Mouse (Mus musculus) myocyte (in vitro differentiated cells): ENCODE measurements around the gene Tox2. TPM values are rescaled to one million over a fixed set of nuclear protein-coding genes. Genes with fewer than 3 reads are reported as not detected.
A peak's percentile ranks its signal among the peaks of the same experiment; 100 is the strongest.

ENCODE experiments used
- H3K27me3 ChIP-seq: one replicate; pipeline ENCODE4 v1.6.1; 2011; ENCODE audit not compliant: control insufficient read depth, insufficient read depth, insufficient read length
- H3K36me3 ChIP-seq: one replicate; pipeline ENCODE4 v1.6.1; 2011; ENCODE audit not compliant: control insufficient read depth, insufficient read depth
- H3K4me2 ChIP-seq: one replicate; pipeline ENCODE4 v1.6.1; 2011; ENCODE audit warnings: low read depth, control low read depth
- H3K4me3 ChIP-seq: one replicate; pipeline ENCODE4 v1.5.1; 2011; ENCODE audit warnings: mild to moderate bottlenecking, control low read depth, moderate library complexity
- H3K79me2 ChIP-seq: one replicate; pipeline ENCODE4 v1.6.1; 2011; ENCODE audit not compliant: control insufficient read depth, insufficient read depth
- H3ac ChIP-seq: one replicate; pipeline ENCODE4 v1.6.1; 2011; ENCODE audit not compliant: control insufficient read depth, insufficient read length
- CEBPB ChIP-seq: IDR thresholded peaks from 2 replicates; pipeline ENCODE4 v1.6.1; 2011; ENCODE audit warnings: mild to moderate bottlenecking, moderate library complexity; ENCODE audit not compliant: poor library complexity, insufficient read depth, severe bottlenecking
- E2F4 ChIP-seq: IDR thresholded peaks from one replicate; pipeline ENCODE4 v1.6.1; 2011; ENCODE audit warnings: mild to moderate bottlenecking, control low read depth, moderate library complexity; ENCODE audit not compliant: insufficient read depth
- MAX ChIP-seq: IDR thresholded peaks from one replicate; pipeline ENCODE4 v1.6.1; 2011; ENCODE audit warnings: low read depth, mild to moderate bottlenecking, control low read depth
- MYOD1 ChIP-seq, 3 experiments: IDR thresholded peaks; one replicate each; pipeline ENCODE4 v1.6.1; 2011; ENCODE audit warnings: control low read depth in 2 of 3, low read depth in 2 of 3, mild to moderate bottlenecking in 2 of 3, moderate library complexity in 1 of 3; ENCODE audit not compliant: insufficient read length in 2 of 3, control insufficient read depth in 1 of 3
- MYOG ChIP-seq, 3 experiments: IDR thresholded peaks; one replicate each; pipeline ENCODE4 v1.6.1; 2011; ENCODE audit warnings: control low read depth in 2 of 3, low read depth in 2 of 3, mild to moderate bottlenecking in 2 of 3; ENCODE audit not compliant: insufficient read length in 2 of 3, control insufficient read depth in 1 of 3, insufficient read depth in 1 of 3
- POLR2A ChIP-seq: IDR thresholded peaks from one replicate; pipeline ENCODE4 v1.6.1; 2011; ENCODE audit warnings: low read depth, mild to moderate bottlenecking, control low read depth, moderate library complexity; ENCODE audit not compliant: insufficient read length
- POLR2AphosphoS2 ChIP-seq: IDR thresholded peaks from one replicate; pipeline ENCODE4 v1.6.1; 2011; ENCODE audit warnings: low read depth, control low read depth; ENCODE audit not compliant: insufficient read length
- SRF ChIP-seq: IDR thresholded peaks from one replicate; pipeline ENCODE4 v1.6.1; 2011; ENCODE audit warnings: low read depth; ENCODE audit not compliant: control insufficient read depth, insufficient read length
- TCF12 ChIP-seq: IDR thresholded peaks from one replicate; pipeline ENCODE4 v1.6.1; 2011; ENCODE audit warnings: mild to moderate bottlenecking, control low read depth; ENCODE audit not compliant: poor library complexity, insufficient read depth, severe bottlenecking
- TCF3 ChIP-seq: IDR thresholded peaks from one replicate; pipeline ENCODE4 v1.6.1; 2011; ENCODE audit warnings: low read depth, control low read depth; ENCODE audit not compliant: insufficient read length
- polyA plus RNA-seq: library from polyadenylated mRNA; unstranded; fragments of >200 nt; fragmentation: generic; extraction: Trizol; gene quantifications from one replicate; pipeline ENCODE4 v1.2.1, GENCODE M21; 2012; ENCODE audit warnings: missing spikeins

The Tox2 gene
- polyA plus RNA-seq, 1 experiment: 0.05 TPM

GRCm38 (mm10) chr2:163318777-163319176, 115.9 kb downstream of the Tox2 start:
- Histone ChIP-seq H3K36me3 (no peaks in the 10 kb centered on the region), H3ac (no peak overlapping the region), H3K79me2 (no peaks in the 10 kb centered on the region), H3K4me2 (no peak overlapping the region), H3K27me3 (peaks cover 62% of the 10 kb centered on the region), H3K4me3 (no peak overlapping the region)
- TF ChIP-seq MYOD1 (IDR thresholded peaks at IDR 0.05; ENCODE audit: control insufficient read depth in 1 of 3, insufficient read length in 2 of 3, low read depth in 2 of 3) (no peak), CEBPB (no peak)

GRCm38 (mm10) chr2:163323163-163323562, 120.2 kb downstream of the Tox2 start:
- TF ChIP-seq CEBPB: no peak
- no peak for TF ChIP-seq POLR2AphosphoS2
- no peak for TF ChIP-seq MYOD1 (IDR thresholded peaks at IDR 0.05; ENCODE audit: control insufficient read depth in 1 of 3, insufficient read length in 2 of 3, low read depth in 2 of 3)
- no peak for TF ChIP-seq E2F4
- no peak for TF ChIP-seq POLR2A
- Histone ChIP-seq H3ac (no peak overlapping the region), H3K4me2 (no peak overlapping the region), H3K27me3 (peaks cover 53% of the 10 kb centered on the region), H3K36me3 (no peaks in the 10 kb centered on the region), H3K79me2 (no peaks in the 10 kb centered on the region), H3K4me3 (no peak overlapping the region)

- Histone ChIP-seq H3K4me3 (no peak overlapping the region), H3K36me3 (peaks cover 7% of the 10 kb centered on the region), H3K79me2 (no peaks in the 10 kb centered on the region), H3K4me2 (no peak overlapping the region), H3K27me3 (peaks cover 11% of the 10 kb centered on the region), H3ac (no peak overlapping the region)
- TF ChIP-seq POLR2A (no peak), POLR2AphosphoS2 (peak; percentile 56)
Observed at GRCm38 (mm10) chr2:163330742-163331141, 127.8 kb downstream of the Tox2 start.

- no peaks in the 10 kb centered on the region for H3K79me2 ChIP-seq
- peak in 1 of 3 experiments; percentile 54 for TF ChIP-seq MYOG (IDR thresholded peaks at IDR 0.05; ENCODE audit: control insufficient read depth in 1 of 3, insufficient read depth in 1 of 3, insufficient read length in 2 of 3, low read depth in 2 of 3)
- peak in 2 of 3 experiments; percentile 37 to 44 for TF ChIP-seq MYOD1 (IDR thresholded peaks at IDR 0.05; ENCODE audit: control insufficient read depth in 1 of 3, insufficient read length in 2 of 3, low read depth in 2 of 3)
- no peak for TF ChIP-seq SRF
- peak; percentile 88 for TF ChIP-seq POLR2AphosphoS2
- TF ChIP-seq TCF12: no peak
- H3K36me3 ChIP-seq: peaks cover 7% of the 10 kb centered on the region
- H3ac ChIP-seq: no peak overlapping the region
- no peak overlapping the region for H3K4me3 ChIP-seq
- H3K27me3 ChIP-seq: peaks cover 5% of the 10 kb centered on the region
- H3K4me2 ChIP-seq: no peak overlapping the region
Observed at GRCm38 (mm10) chr2:163331423-163331822, 128.5 kb downstream of the Tox2 start.

- Histone ChIP-seq H3K4me3 (no peak overlapping the region), H3K36me3 (peaks cover 7% of the 10 kb centered on the region), H3K79me2 (no peaks in the 10 kb centered on the region), H3K27me3 (no peaks in the 10 kb centered on the region), H3K4me2 (no peak overlapping the region), H3ac (no peak overlapping the region)
- TF ChIP-seq POLR2AphosphoS2 (peak; percentile 93), POLR2A (peak; percentile 23), TCF3 (no peak)
Observed at GRCm38 (mm10) chr2:163332368-163333055, 129.6 kb downstream of the Tox2 start.

DNA sequence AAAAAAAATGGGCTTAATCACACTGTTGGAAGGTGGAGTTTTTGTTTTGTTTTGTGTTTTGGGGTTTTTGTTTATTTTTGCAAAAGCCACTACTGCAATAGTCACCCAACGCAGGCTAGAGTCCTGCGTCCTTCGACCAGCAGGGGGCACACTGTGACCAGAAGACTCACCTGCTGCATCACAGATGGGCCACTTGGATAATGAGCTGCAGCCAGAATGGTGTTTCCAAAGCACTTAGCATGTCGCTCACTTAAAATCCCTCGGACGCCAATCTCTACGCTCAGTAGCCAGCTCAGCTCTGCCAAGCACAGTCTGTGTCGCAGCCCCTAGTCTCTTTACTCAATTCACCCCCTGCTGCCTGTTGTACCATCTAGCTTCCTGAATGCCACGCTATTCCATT, 137.3 kb downstream of the Tox2 start:
- Histone ChIP-seq H3K4me2 (no peak overlapping the region), H3K36me3 (peaks cover 10% of the 10 kb centered on the region), H3K27me3 (no peaks in the 10 kb centered on the region), H3K79me2 (peaks cover 4% of the 10 kb centered on the region), H3K4me3 (no peak overlapping the region), H3ac (no peak overlapping the region)
- TF ChIP-seq TCF12: no peak
- no peak for TF ChIP-seq TCF3
- peak; percentile 24 for TF ChIP-seq POLR2A
- TF ChIP-seq POLR2AphosphoS2: peak; percentile 11
- no peak for TF ChIP-seq MYOD1 (IDR thresholded peaks at IDR 0.05; ENCODE audit: control insufficient read depth in 1 of 3, insufficient read length in 2 of 3, low read depth in 2 of 3)
- no peak for TF ChIP-seq CEBPB
- no peak for TF ChIP-seq MAX
